Mouse (Mus musculus): ENCODE results near the gene Ttc13. TPM values are rescaled to one million over a fixed set of nuclear protein-coding genes. Genes with fewer than 3 reads are reported as not detected.

Ttc13 gene
- polyA plus RNA-seq, 1 experiment: 39.1 TPM

DNA sequence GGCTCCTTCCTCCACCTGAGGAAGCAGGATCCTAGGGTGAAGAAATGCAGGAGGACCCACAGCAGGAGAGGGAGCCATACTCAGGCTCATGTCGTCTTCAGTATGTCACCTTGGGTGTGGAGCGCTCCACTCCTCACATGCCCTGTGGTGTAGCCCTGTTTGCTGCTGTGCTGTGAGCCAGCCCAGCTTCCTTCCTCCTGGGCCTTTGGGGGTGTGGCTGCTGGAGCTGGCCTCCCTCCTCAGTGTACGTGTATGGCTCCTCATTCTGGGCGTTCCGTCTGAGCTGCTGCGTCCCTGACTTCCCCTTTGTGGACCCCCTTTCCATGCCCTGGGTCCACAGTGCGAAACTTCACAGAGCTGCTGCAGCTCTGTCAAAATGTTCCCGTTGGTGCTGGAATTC lies 11.0 kb upstream of the Ttc13 start:
- H3K27me3 ChIP-seq (ENCODE audit: control insufficient read depth, insufficient read depth, low read length): no peaks in the 10 kb centered on the region
- no peak overlapping the region for H3K4me3 ChIP-seq (replicated peaks; ENCODE audit: insufficient read depth, low read depth, low read length)
- WGBS: 88% methylated on average over 8 of the region's 8 CpGs
- H3K27ac ChIP-seq (ENCODE audit: insufficient read depth, low read length): no peak overlapping the region
- no peak for TF ChIP-seq POLR2A (IDR thresholded peaks at IDR 0.05; ENCODE audit: borderline replicate concordance, insufficient read depth, low read length)
- no peaks in the 10 kb centered on the region for H3K4me1 ChIP-seq (ENCODE audit: control insufficient read depth, insufficient read depth, low read length)
- DNase-seq: no peak

- TF ChIP-seq POLR2A (IDR thresholded peaks at IDR 0.05; ENCODE audit: borderline replicate concordance, insufficient read depth, low read length) (no peak), CTCF (IDR thresholded peaks at IDR 0.05; ENCODE audit: borderline replicate concordance, insufficient read depth, low read depth, low read length) (no peak)
- no peak overlapping the region for H3K27ac ChIP-seq (ENCODE audit: insufficient read depth, low read length)
- DNase-seq: no peak
- no peak overlapping the region for H3K4me3 ChIP-seq (replicated peaks; ENCODE audit: insufficient read depth, low read depth, low read length)
- no peaks in the 10 kb centered on the region for H3K27me3 ChIP-seq (ENCODE audit: control insufficient read depth, insufficient read depth, low read length)
- H3K4me1 ChIP-seq (ENCODE audit: control insufficient read depth, insufficient read depth, low read length): peaks cover 15% of the 10 kb centered on the region; the same call in 1 of the 2 replicates
- 94% methylated on average over 7 of the region's 7 CpGs for whole genome bisulfite sequencing
These were observed 2.5 kb upstream of the Ttc13 start for GRCm38 (mm10) chr8:124724301-124724700.

GRCm38 (mm10) chr8:124720938-124721861 lies 583 bp downstream of the Ttc13 start:
- no peak overlapping the region for H3K27ac ChIP-seq (ENCODE audit: insufficient read depth, low read length)
- WGBS: 2% methylated on average over 31 of the region's 31 CpGs
- peak in 1 of 2 experiments; percentile 17 for DNase-seq
- H3K4me3 ChIP-seq (replicated peaks; ENCODE audit: insufficient read depth, low read depth, low read length): peak overlapping the region; percentile 89
- H3K27me3 ChIP-seq (ENCODE audit: control insufficient read depth, insufficient read depth, low read length): no peaks in the 10 kb centered on the region
- peaks cover 15% of the 10 kb centered on the region; the same call in 1 of the 2 replicates for H3K4me1 ChIP-seq (ENCODE audit: control insufficient read depth, insufficient read depth, low read length)
- TF ChIP-seq CTCF (IDR thresholded peaks at IDR 0.05; ENCODE audit: borderline replicate concordance, insufficient read depth, low read depth, low read length) (no peak), POLR2A (IDR thresholded peaks at IDR 0.05; ENCODE audit: borderline replicate concordance, insufficient read depth, low read length) (no peak)

DNA sequence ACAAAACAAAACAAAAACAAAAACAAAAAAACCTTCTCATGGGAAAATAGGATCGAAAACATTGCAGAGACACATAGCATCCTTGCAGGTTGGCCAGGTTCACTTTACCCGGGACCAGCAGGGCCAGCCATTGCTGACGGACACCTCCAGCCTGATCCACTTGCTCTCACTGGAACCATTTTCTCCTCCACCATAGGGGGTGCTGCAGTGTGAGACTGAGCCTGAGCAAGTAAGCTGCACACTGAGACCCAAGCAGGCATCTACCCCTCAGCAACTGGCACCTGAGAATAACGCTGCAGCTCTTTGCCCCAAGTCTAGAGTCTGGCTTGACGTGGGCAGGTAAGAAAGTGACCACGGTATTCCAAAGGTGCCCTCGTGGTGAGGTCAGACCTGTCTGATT lies 1.6 kb downstream of the Ttc13 start:
- peaks cover 15% of the 10 kb centered on the region; the same call in 1 of the 2 replicates for H3K4me1 ChIP-seq (ENCODE audit: control insufficient read depth, insufficient read depth, low read length)
- H3K27me3 ChIP-seq (ENCODE audit: control insufficient read depth, insufficient read depth, low read length): no peaks in the 10 kb centered on the region
- 71% methylated on average over 7 of the region's 7 CpGs for WGBS
- H3K27ac ChIP-seq (ENCODE audit: insufficient read depth, low read length): no peak overlapping the region
- no peak overlapping the region for H3K4me3 ChIP-seq (replicated peaks; ENCODE audit: insufficient read depth, low read depth, low read length)
- no peak for DNase-seq
- TF ChIP-seq POLR2A (IDR thresholded peaks at IDR 0.05; ENCODE audit: borderline replicate concordance, insufficient read depth, low read length) (no peak), CTCF (IDR thresholded peaks at IDR 0.05; ENCODE audit: borderline replicate concordance, insufficient read depth, low read depth, low read length) (peak; percentile 3; the same call in 1 of the 2 replicates)

DNA sequence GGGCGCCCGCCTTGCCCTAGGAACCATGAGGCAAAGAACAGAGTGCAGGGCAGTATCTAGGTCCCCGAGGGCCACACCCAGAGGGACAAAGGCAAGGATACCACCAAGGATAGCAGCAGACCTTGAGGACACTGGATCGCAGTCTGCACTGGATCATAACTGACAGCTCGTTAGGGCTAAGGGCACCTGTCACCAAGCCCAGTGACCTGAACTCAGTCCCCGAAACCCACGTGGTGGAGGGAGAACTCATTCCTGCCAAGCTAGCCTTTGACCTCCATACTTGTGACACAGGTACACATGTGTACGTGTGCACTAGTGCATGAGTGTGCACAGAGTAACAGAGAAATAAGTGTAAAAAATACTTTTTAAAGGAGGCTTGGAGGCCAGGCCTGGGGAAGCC lies 6.0 kb downstream of the Ttc13 start:
- WGBS: 86% methylated on average over 8 of the region's 8 CpGs
- H3K4me1 ChIP-seq (ENCODE audit: control insufficient read depth, insufficient read depth, low read length): peaks cover 5% of the 10 kb centered on the region; the same call in 1 of the 2 replicates
- no peak overlapping the region for H3K27ac ChIP-seq (ENCODE audit: insufficient read depth, low read length)
- no peak for DNase-seq
- no peak overlapping the region for H3K4me3 ChIP-seq (replicated peaks; ENCODE audit: insufficient read depth, low read depth, low read length)
- no peak for TF ChIP-seq POLR2A (IDR thresholded peaks at IDR 0.05; ENCODE audit: borderline replicate concordance, insufficient read depth, low read length)
- TF ChIP-seq CTCF (IDR thresholded peaks at IDR 0.05; ENCODE audit: borderline replicate concordance, insufficient read depth, low read depth, low read length): no peak
- H3K27me3 ChIP-seq (ENCODE audit: control insufficient read depth, insufficient read depth, low read length): no peaks in the 10 kb centered on the region

- TF ChIP-seq POLR2A (IDR thresholded peaks at IDR 0.05; ENCODE audit: borderline replicate concordance, insufficient read depth, low read length): no peak
- no peak for TF ChIP-seq CTCF (IDR thresholded peaks at IDR 0.05; ENCODE audit: borderline replicate concordance, insufficient read depth, low read depth, low read length)
- H3K4me3 ChIP-seq (replicated peaks; ENCODE audit: insufficient read depth, low read depth, low read length): no peak overlapping the region
- H3K4me1 ChIP-seq (ENCODE audit: control insufficient read depth, insufficient read depth, low read length): no peaks in the 10 kb centered on the region
- DNase-seq: no peak
- WGBS: 93% methylated on average over 6 of the region's 6 CpGs
- no peak overlapping the region for H3K27ac ChIP-seq (ENCODE audit: insufficient read depth, low read length)
- H3K27me3 ChIP-seq (ENCODE audit: control insufficient read depth, insufficient read depth, low read length): no peaks in the 10 kb centered on the region
These were observed 8.6 kb downstream of the Ttc13 start for GRCm38 (mm10) chr8:124713207-124713606.

DNA sequence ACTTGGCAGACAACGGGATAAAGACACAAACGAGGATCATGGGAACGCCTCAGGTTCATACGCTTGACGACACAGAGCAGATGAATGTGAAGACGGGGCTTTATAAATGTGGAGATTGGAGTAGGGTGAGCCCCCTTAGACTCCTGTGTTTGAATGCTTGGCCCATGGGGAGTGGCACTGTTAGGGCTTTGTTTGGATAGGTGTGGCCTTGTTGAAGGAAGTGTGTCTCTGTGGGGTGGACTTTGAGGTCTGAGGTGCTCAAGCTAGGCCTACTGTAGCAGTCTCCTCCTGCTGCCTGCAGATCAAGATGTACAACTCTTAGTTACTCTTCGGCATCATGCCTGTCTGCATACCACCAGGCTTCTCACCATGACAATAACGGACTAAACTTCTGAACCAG lies 16.0 kb downstream of the Ttc13 start:
- H3K4me3 ChIP-seq (replicated peaks; ENCODE audit: insufficient read depth, low read depth, low read length): no peak overlapping the region
- no peak for DNase-seq
- TF ChIP-seq CTCF (IDR thresholded peaks at IDR 0.05; ENCODE audit: borderline replicate concordance, insufficient read depth, low read depth, low read length): no peak
- TF ChIP-seq POLR2A (IDR thresholded peaks at IDR 0.05; ENCODE audit: borderline replicate concordance, insufficient read depth, low read length): no peak
- H3K27ac ChIP-seq (ENCODE audit: insufficient read depth, low read length): no peak overlapping the region
- peaks cover 19% of the 10 kb centered on the region for H3K4me1 ChIP-seq (ENCODE audit: control insufficient read depth, insufficient read depth, low read length)
- 96% methylated on average over 8 of the region's 8 CpGs for WGBS
- H3K27me3 ChIP-seq (ENCODE audit: control insufficient read depth, insufficient read depth, low read length): no peaks in the 10 kb centered on the region

DNA sequence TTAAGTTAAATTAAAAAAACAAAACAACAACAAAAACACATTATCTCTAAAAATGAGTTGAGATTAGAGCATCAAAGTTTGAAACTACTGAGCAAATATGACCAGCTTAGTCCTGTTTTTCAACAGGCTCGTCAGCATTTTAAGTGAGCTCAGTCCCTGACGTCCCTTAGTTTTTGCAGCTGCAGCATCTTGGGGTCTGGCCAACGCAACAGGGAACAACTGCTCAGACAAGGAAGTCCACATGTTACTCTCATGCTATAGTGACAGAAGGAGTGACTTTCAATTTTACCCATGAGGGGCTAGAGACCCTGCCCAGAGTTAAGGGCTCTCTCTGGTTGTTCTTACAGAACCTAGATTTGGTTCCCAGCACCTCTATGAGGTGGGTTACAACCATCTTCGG lies 17.4 kb downstream of the Ttc13 start:
- Histone ChIP-seq H3K4me3 (replicated peaks; ENCODE audit: insufficient read depth, low read depth, low read length) (no peak overlapping the region), H3K27ac (ENCODE audit: insufficient read depth, low read length) (no peak overlapping the region), H3K4me1 (ENCODE audit: control insufficient read depth, insufficient read depth, low read length) (peaks cover 19% of the 10 kb centered on the region), H3K27me3 (ENCODE audit: control insufficient read depth, insufficient read depth, low read length) (no peaks in the 10 kb centered on the region)
- DNase-seq: no peak
- TF ChIP-seq CTCF (IDR thresholded peaks at IDR 0.05; ENCODE audit: borderline replicate concordance, insufficient read depth, low read depth, low read length): no peak
- TF ChIP-seq POLR2A (IDR thresholded peaks at IDR 0.05; ENCODE audit: borderline replicate concordance, insufficient read depth, low read length): no peak
- whole genome bisulfite sequencing: 91% methylated on average over 4 of the region's 4 CpGs
